Mouse (Mus musculus): Measurements from ENCODE around the gene Psmc4. TPM values are rescaled to one million over a fixed set of nuclear protein-coding genes. Genes with fewer than 3 reads are reported as not detected.

The Psmc4 gene
- polyA plus RNA-seq, 1 experiment from 2014 or later, result 155 TPM

DNA sequence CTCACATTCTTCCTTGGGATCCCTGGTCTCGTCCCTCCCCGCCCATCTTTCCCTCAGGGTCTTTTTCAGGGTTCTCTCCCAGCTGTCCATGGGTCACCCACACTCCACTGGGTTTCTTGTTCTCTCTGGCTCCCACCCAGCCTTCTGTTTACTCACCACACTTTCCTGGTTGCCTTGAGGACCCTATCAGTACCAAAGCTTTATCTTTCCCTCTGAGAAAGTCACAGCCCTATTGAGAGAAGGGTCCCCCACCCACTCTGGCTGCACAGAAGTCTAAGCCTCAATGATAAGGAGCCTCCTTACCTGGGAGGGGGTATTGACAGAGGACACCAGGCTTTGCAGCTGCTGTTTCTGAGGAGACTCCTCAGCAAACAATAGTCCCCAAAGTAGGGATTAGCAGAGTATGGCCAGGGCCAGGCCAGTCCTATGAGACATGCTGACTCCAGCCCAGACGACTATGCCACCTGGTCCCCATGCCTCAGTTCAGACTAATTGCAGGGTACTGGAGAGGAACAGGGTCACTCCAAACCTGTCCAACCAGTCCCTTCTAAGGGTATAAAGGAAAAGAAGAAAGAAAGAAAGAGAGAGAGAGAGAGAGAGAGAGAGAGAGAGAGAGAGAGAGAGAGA is 19.8 kb upstream of the Psmc4 start:
- 0 out of 2 replicates have a peak, but pooled peaks cover 3% of the 10 kb centered on the region for H3K4me1 ChIP-seq (replicated peaks; ENCODE audit: control insufficient read depth, insufficient read depth, low read length)
- no peaks in the 10 kb centered on the region for H3K27me3 ChIP-seq (replicated peaks; ENCODE audit: control insufficient read depth, insufficient read depth, low read length)
- ATAC-seq, result no peak
- no peak for TF ChIP-seq CTCF (IDR thresholded peaks at IDR 0.05; ENCODE audit: low read depth)
- 32% methylated on average over 3 of the region's 3 CpGs for WGBS
- no peak overlapping the region for H3K27ac ChIP-seq (ENCODE audit: low read depth, low read length)
- no peaks in the 10 kb centered on the region for H3K9me3 ChIP-seq (ENCODE audit: control insufficient read depth)
- peak overlapping the region; percentile 40; the same call in 1 of the 2 replicates for H3K4me2 ChIP-seq (replicated peaks; ENCODE audit: low read depth)
- H3K9ac ChIP-seq (ENCODE audit: low read depth, low read length), result no peak overlapping the region
- H3K4me3 ChIP-seq (ENCODE audit: low read depth, low read length), result no peak overlapping the region
- H3K36me3 ChIP-seq (ENCODE audit: control insufficient read depth, insufficient read depth), result no peaks in the 10 kb centered on the region

DNA sequence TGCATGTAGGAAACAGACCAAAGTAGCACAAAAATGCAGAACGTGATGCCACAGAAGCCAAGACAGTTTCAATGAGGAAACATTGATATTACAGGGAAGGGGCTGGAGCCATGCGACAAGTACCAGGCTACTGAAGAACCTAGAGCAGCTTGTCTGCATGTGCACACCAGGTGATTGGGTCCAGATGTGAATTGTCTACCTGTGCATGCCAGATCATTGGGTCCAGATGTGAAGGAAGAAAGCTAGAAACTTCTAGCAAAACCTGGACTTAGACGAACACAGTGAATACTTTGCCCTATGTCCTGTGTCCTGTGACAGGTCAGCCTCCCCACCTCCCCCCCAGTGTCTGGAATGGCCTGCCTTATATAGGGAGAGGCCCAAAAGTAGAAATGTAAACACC is 18.8 kb upstream of the Psmc4 start:
- no peak for ATAC-seq
- Histone ChIP-seq H3K36me3 (ENCODE audit: control insufficient read depth, insufficient read depth) (no peaks in the 10 kb centered on the region), H3K9me3 (ENCODE audit: control insufficient read depth) (no peaks in the 10 kb centered on the region), H3K27ac (ENCODE audit: low read depth, low read length) (no peak overlapping the region), H3K4me2 (replicated peaks; ENCODE audit: low read depth) (no peak overlapping the region), H3K9ac (ENCODE audit: low read depth, low read length) (no peak overlapping the region), H3K27me3 (replicated peaks; ENCODE audit: control insufficient read depth, insufficient read depth, low read length) (no peaks in the 10 kb centered on the region), H3K4me3 (ENCODE audit: low read depth, low read length) (no peak overlapping the region), H3K4me1 (replicated peaks; ENCODE audit: control insufficient read depth, insufficient read depth, low read length) (0 out of 2 replicates have a peak, but pooled peaks cover 3% of the 10 kb centered on the region)
- TF ChIP-seq CTCF (IDR thresholded peaks at IDR 0.05; ENCODE audit: low read depth), result no peak
- 67% methylated on average over 3 of the region's 3 CpGs for WGBS

DNA sequence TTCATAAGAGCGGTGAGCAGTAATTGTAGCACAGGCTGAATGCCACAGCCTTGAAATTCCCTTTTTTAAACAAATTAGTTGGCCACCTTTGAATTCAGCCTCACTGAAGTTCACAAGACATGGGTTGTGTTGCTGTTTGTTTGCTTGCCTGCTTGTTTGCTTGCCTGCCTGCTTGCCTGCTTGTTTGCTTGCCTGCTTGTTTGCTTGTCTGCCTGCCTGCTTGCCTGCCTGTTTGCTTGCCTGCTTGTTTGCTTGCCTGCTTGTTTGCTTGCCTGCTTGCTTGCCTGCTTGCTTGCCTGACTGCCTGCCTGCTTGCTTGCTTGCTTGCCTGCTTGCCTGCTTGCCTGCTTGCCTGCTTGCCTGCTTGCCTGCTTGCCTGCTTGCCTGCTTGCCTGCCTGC is 10.1 kb upstream of the Psmc4 start:
- WGBS, result 91% methylated on average over 1 of the region's 1 CpGs
- no peak for ATAC-seq
- Histone ChIP-seq H3K4me1 (replicated peaks; ENCODE audit: control insufficient read depth, insufficient read depth, low read length) (0 out of 2 replicates have a peak, but pooled peaks cover 5% of the 10 kb centered on the region), H3K4me3 (ENCODE audit: low read depth, low read length) (no peak overlapping the region), H3K27me3 (replicated peaks; ENCODE audit: control insufficient read depth, insufficient read depth, low read length) (no peaks in the 10 kb centered on the region), H3K9me3 (ENCODE audit: control insufficient read depth) (no peaks in the 10 kb centered on the region), H3K9ac (ENCODE audit: low read depth, low read length) (no peak overlapping the region), H3K4me2 (replicated peaks; ENCODE audit: low read depth) (no peak overlapping the region), H3K27ac (ENCODE audit: low read depth, low read length) (no peak overlapping the region), H3K36me3 (ENCODE audit: control insufficient read depth, insufficient read depth) (no peaks in the 10 kb centered on the region)
- TF ChIP-seq CTCF (IDR thresholded peaks at IDR 0.05; ENCODE audit: low read depth), result no peak

DNA sequence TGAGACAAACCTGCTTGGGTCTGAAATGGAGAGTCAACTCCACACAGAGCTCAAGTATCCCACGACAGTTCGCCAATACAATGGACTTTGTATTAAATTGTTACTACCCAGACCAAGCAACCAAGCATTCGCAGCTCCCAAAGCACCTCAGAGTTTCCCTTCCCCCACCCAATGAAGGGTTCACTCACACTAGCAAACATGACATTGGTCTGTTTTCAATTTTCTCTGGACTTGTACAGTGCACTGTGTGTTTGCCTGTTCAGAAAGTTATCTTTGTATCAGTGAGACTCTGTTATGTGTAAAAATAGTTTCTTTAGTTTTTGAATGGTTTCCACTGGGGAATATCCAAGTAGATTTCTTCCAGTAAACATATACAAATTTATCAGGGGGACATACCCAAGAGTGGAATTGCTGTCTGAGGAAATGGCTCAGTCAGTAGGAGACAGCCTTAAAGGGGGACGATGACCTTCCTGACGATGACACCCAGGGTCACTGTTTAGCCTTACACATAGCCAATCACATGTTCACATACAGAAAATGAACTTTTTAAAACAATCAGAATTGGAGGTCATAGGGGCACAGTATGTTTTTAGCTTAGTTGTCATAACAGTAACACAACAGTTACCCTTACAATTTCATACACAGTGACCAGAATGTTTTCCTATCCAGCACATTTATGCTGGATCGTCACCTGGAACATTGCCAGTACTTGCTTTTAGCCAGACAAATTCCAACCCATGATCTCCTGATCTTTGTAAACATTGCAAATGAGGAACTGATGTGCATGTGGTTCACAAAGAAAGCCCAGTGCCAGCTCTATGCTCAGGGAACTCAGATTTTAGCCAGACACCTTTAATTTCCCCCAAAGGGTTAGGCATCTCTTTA is 3.4 kb upstream of the Psmc4 start:
- H3K4me3 ChIP-seq (ENCODE audit: low read depth, low read length), result no peak overlapping the region
- H3K36me3 ChIP-seq (ENCODE audit: control insufficient read depth, insufficient read depth), result peaks cover 3% of the 10 kb centered on the region; the same call in 1 of the 2 replicates
- H3K9ac ChIP-seq (ENCODE audit: low read depth, low read length), result no peak overlapping the region
- H3K9me3 ChIP-seq (ENCODE audit: control insufficient read depth), result no peaks in the 10 kb centered on the region
- H3K4me2 ChIP-seq (replicated peaks; ENCODE audit: low read depth), result no peak overlapping the region
- no peaks in the 10 kb centered on the region for H3K4me1 ChIP-seq (replicated peaks; ENCODE audit: control insufficient read depth, insufficient read depth, low read length)
- 77% methylated on average over 6 of the region's 6 CpGs for WGBS
- no peak for ATAC-seq
- TF ChIP-seq CTCF (IDR thresholded peaks at IDR 0.05; ENCODE audit: low read depth), result no peak
- no peaks in the 10 kb centered on the region for H3K27me3 ChIP-seq (replicated peaks; ENCODE audit: control insufficient read depth, insufficient read depth, low read length)
- H3K27ac ChIP-seq (ENCODE audit: low read depth, low read length), result no peak overlapping the region

DNA sequence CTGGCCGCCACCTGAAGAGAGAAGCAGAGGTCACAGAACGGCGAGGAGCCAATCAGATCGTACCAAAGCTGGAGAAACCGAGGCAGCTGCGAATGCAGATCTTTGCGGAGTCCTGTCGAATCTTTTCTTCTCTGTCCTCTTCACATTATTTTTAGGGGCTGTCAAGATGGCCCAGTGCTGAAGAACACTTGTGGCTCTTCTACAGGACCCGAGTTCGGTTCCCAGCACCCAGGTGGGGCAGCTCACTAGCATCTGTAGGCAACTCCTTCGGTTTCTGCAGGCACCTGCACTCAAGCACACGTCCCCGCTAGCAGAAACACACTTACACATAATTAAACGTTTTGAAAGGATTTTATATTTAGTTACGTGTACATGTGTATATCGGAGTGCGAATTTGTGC is 683 bp upstream of the Psmc4 start:
- H3K27me3 ChIP-seq (replicated peaks; ENCODE audit: control insufficient read depth, insufficient read depth, low read length), result no peaks in the 10 kb centered on the region
- no peak for ATAC-seq
- WGBS, result 57% methylated on average over 17 of the region's 17 CpGs
- peak overlapping the region; percentile 17; the same call in 1 of the 2 replicates for H3K9ac ChIP-seq (ENCODE audit: low read depth, low read length)
- no peak overlapping the region for H3K4me3 ChIP-seq (ENCODE audit: low read depth, low read length)
- TF ChIP-seq CTCF (IDR thresholded peaks at IDR 0.05; ENCODE audit: low read depth), result no peak
- no peaks in the 10 kb centered on the region for H3K4me1 ChIP-seq (replicated peaks; ENCODE audit: control insufficient read depth, insufficient read depth, low read length)
- no peak overlapping the region for H3K27ac ChIP-seq (ENCODE audit: low read depth, low read length)
- no peaks in the 10 kb centered on the region for H3K9me3 ChIP-seq (ENCODE audit: control insufficient read depth)
- peak overlapping the region; percentile 64; the same call in 1 of the 2 replicates for H3K4me2 ChIP-seq (replicated peaks; ENCODE audit: low read depth)
- peaks cover 30% of the 10 kb centered on the region for H3K36me3 ChIP-seq (ENCODE audit: control insufficient read depth, insufficient read depth)

DNA sequence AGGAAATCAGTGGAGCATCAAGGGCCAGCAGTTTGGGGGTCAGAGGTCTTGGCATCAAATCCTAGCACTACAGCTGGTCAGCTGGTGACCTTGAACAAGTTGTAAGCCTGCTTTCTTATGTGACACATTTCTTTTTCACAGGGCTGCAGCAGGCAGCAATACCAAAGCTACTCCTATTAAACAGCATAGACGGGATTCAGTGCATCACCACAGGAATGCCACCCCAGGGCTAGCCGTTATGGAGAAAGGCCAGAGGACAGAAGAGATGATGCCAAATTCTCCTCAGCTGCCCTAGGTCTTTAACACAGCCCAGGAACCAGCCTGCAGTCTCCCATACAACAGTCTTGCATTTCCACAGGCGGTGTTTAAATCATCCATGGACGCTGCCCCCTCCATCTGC is 5.4 kb downstream of the Psmc4 start:
- Histone ChIP-seq H3K9ac (ENCODE audit: low read depth, low read length) (no peak overlapping the region), H3K36me3 (ENCODE audit: control insufficient read depth, insufficient read depth) (peaks cover 70% of the 10 kb centered on the region), H3K4me1 (replicated peaks; ENCODE audit: control insufficient read depth, insufficient read depth, low read length) (no peaks in the 10 kb centered on the region), H3K4me3 (ENCODE audit: low read depth, low read length) (no peak overlapping the region), H3K27ac (ENCODE audit: low read depth, low read length) (no peak overlapping the region), H3K4me2 (replicated peaks; ENCODE audit: low read depth) (no peak overlapping the region), H3K27me3 (replicated peaks; ENCODE audit: control insufficient read depth, insufficient read depth, low read length) (no peaks in the 10 kb centered on the region), H3K9me3 (ENCODE audit: control insufficient read depth) (no peaks in the 10 kb centered on the region)
- no peak for TF ChIP-seq CTCF (IDR thresholded peaks at IDR 0.05; ENCODE audit: low read depth)
- ATAC-seq, result no peak
- 91% methylated on average over 4 of the region's 4 CpGs for WGBS

Measured in intestine, postnatal 0 days (tissue).